Mouse (Mus musculus) thymus, postnatal 0 days (tissue): ENCODE measurements around the gene Csmd2. TPM values are rescaled to one million over a fixed set of nuclear protein-coding genes. Genes with fewer than 3 reads are reported as not detected.

Source experiments
- DNase-seq: peaks from one replicate; pipeline ENCODE4 v3.0.0-alpha.2; 2015; ENCODE audit warnings: low spot score
- polyA plus RNA-seq: library from polyadenylated mRNA; unstranded; fragments of >200 nt; fragmentation: Nextera tagmentation; extraction: Ambion mirVana; gene quantifications from 2 replicates; pipeline ENCODE4 v1.2.1, GENCODE M21; 2015

Gene Csmd2
- polyA plus RNA-seq, 1 experiment from 2014 or later, result 0.10 TPM

DNA sequence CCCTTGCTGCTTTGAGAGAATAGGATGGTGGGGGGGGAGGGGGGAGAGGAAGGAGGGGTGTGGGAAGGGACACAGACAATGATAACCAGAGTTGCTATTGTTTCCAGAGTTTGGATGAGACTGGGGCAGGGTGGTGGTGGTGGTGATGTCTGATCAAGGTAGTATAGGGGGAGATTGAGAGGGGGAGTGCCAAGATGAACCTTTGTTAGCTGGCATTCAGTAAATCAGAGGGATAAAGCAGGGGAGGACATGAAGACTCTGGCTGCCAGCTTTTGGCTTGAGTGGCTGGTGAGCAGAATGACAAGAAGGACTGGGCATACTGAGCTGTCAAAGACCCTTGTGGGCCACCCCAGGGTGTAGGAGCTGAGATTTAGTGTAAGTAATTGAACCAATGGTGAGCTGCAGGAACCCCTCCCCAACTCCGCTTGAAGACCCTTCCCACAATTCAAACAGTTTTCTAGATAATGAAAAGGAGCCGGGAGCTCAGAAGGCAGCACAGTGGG is 254.2 kb downstream of the Csmd2 start:
- no peak for DNase-seq

DNA sequence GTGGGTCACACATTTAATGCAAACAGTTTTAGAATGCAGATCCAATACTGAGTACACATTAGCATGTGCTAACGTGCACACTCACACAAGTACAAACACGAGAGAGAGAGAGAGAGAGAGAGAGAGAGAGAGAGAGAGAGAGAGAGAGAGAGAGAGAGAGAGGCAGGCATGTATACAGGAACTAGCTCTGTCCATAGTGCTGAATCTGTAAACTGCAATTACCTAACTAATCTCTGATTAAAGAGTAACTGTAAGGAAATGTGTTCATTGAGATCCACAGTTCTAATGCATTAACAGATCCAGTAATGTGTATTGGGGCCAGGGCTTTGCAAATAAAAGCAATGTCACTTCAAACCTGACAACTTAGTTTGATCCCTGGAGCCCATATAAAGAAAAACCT is 257.5 kb downstream of the Csmd2 start:
- DNase-seq, result no peak

DNA sequence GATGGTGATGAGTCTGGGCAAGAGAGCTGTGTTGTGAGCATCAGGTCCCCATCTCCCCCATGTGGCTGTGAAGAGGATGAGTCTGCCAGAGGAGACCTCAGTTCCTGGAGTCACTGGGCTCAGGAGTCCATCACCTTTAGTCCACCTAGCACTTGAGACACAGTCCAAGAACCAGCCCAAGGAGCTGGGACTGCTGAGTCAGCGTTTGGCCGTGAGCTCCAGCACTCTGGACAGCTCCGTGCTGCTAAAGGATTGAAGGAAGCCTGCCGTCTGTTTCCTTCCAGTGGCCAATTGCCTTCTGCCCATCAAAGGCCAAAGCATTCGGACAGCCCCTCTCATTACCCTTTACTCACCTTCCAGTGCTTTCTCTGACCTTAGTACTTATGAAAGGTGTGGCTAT is 261.0 kb downstream of the Csmd2 start:
- no peak for DNase-seq

DNA sequence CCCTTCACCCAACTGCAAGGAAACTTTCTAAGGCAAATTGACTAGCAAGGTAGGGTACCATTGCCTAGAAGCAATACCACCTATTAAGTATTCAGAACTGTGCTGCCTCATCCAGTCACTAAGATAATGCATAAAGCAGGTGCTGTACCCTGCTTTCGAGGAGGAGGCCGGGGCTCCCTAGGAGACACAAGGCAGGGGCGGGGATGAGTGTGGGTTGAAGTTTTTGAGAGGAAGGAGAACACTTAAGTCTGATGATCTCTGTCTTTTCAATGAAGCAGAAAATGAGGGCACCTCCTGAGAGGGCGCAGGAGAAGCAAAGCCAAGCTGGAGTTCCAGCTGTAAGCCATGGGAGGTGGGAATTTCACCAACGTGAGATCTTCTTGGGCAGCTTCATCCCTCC is 271.6 kb downstream of the Csmd2 start:
- DNase-seq, result no peak

DNA sequence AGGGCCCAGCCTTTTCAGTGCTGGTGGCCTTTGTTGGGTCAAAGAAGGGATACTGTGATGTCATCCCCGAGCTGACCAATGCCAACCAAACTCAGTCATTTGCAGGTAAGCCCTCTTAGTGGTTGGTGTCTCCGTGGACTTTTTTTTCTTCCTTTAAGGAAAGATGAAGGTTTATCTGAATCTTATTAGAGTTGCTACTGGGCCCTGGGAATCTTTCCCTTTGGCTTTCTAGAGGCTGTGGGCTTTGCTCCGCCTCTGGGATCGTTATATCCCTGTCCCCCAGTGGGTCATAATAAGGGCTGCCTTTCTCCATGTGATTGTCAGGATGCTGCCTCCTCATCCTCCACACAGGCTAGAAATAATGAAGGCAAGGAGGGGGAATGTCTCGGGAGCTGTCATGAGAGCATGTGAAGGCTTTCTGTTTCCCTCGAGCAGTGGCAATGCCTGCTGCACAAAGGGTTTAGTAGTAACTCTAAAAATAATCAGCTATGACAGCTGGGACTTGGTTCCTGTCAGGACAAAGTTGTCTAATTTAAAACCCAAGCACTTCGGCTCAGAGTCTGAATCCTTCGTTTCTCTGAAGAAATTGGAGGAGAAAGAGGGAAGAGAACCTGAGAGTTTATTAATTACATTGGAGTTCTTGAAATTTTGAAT is 273.4 kb downstream of the Csmd2 start, which contains the start of gene Hmgb4:
TSS of gene Hmgb4 (minus strand) at position 51 of the 654 bp plus-strand sequence.
- no peak for DNase-seq

DNA sequence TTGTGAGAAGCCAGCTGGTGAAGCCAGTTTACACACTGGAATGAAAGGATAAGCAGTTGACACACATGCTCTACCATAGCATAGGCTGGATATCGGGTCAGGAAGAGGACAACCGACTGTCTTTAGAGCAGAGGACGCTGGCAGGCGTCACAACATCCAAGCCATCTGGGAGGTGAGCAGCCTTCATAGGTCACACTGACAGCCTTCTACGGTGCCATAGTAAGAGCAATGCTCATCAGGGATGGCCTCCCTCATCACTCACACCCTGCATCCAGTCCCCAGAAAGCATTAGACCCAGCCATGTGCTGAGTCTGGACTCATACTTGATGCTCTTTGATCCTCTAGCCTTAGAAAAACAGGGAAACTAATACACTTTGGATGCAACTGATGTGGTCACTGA is 276.8 kb downstream of the Csmd2 start:
- no peak for DNase-seq

DNA sequence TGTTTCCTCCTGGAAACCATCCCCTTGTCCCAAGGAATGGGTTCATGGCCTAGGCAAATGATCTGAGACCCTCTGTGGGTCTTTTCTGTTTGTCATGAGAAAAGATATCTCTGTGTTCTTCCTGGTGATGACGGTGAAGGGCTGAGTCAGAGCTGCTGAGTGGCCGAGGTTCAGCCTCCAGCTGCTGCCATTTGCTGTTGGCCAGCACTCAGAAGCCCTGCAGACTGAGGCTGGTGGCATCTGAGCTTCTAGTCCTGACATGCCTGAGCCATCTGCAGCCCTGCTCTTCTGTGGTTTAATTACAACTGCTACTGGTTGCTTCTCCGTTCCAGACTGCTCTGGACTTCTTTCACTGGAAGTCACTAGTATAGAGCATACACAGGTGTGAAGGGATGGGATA is 277.7 kb downstream of the Csmd2 start:
- no peak for DNase-seq

DNA sequence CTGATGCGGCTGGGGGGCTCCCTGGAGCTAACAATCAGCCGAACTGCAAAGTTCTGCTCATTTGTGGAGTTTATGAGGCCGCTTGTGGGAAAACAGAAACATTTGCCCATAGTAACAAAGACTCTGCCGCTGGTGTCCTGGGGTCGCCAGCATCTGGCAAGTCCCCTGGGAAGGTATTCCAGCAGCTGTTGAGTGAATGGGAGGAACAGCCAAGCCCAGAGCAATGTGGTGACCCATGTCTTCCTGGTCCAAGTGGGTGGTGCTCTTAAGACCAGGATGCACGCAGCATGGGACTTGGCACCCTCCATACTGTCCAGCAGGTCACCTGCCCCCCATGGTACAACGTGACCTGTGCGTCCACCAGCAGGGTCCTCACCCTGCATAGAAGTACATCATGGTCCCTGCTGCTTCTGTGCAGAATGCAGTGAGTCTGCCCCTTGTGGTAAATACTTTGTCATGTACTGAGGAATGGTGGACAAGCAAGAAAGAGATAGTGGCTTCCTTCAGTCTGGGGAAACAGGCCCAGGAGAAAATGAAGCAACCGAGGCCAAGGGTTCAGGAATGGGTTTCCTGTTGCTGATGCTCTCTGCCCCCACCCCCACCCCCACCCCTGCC is 281.7 kb downstream of the Csmd2 start:
- no peak for DNase-seq

DNA sequence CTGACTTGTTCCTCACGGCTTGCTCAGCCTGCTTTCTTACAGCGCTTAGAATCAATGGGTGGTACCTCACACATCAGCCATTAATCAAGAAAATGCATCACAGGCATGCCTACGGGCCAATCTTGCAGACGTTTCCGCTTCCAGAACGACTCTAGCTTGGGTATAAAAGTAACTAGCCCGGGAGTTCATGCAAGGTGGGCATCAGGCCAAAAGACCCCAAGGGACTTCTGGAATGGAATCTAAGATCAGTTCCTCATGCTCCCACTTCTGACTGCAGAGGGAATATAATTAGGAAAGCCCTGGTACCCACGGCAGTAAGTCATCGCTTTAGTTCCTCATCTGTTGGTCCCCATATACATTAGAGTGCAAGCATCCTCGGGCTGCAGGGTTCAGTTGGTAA is 282.5 kb downstream of the Csmd2 start:
- no peak for DNase-seq

DNA sequence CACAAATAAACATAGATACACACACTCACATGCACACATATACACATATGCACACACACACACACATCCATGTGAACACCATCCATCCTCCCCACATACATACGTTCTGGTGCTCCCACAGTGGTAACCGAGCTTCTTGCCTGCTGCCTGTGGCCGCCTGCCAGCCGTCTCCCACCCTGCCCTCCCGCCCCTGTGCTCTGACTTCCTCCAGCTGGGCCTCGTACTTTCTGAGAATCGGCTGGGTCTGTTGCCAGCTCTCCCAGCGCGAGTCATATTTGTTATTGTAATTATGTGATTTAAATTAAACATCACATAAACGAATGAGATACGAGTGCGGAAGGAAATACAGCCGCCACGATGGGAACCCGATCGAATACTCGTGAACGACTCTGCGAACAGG is 283.3 kb downstream of the Csmd2 start:
- DNase-seq, result no peak

DNA sequence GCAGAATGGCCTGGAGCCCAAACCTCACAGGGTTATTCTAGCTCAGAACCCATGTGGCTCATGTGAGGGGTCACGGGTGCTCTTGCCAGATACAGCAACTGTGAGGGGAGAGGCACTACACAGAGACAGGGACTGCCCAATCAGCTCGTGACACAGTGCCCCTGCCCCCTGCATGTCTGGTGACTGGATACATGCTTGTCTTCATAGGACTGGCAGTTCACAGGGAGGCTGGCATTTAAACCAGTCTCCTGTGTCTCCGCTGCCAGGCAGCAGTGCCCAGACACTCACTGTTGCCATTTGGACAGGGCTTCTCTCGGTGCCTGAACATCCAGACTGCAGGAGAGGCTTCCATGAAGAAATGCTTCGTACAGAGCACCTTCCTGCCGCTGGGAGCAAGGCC is 284.8 kb downstream of the Csmd2 start:
- no peak for DNase-seq

DNA sequence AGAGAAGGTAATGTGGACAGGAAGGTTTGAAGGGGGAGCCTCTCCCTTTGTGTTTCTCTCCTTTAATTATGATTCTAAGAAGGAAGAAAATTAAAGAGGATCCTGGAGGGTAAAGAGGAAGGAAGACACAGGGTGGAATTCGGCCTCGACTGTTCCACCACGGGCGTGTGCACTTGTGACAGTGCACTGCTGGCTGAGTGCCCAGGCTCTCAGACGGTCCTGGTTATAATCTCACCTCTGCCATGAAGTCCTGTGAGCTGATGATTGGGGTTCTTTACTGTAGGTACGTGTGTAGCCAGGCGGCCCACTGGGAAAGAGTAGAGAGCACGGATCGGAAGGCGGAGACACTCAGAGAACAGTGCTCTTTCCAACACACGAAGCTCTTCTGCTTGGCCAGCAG is 285.5 kb downstream of the Csmd2 start:
- no peak for DNase-seq

DNA sequence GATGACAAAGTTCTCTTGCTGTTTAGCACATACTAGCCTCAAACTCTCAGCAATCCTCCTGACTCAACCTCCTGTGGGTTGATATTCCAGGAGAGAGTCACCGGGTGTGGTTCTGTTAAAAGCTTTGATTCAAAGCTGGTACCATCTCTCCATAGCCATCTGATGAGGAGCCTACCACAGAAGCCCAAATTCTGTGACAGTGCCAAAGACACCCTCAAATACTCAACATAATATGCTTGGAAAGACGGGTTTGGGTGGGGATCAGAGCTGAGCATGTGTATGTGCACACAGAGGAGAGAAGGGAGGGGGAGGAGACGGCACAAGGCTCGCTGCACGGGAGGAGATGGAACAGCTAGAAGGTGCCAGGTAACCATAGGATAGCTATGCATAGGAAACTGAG is 287.5 kb downstream of the Csmd2 start:
- no peak for DNase-seq

DNA sequence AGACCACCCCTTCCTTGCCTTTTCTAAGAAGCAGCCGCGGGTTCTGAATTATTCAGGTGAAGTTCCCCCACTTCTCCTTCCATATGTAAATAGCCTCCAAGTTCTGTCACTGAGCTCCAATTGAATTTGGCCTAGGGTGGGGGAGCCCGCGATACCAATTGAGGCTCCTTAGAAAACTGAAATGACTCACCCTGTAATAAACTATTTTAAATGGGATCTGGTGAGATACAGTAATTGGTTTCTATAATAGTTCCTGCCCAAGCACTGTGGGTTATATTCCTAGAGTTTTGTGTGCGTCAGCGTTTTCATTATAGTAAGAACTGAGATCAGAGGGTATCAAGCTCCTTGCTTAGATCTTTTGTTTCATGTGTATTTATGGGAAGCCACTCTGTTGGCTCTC is 287.9 kb downstream of the Csmd2 start:
- no peak for DNase-seq

DNA sequence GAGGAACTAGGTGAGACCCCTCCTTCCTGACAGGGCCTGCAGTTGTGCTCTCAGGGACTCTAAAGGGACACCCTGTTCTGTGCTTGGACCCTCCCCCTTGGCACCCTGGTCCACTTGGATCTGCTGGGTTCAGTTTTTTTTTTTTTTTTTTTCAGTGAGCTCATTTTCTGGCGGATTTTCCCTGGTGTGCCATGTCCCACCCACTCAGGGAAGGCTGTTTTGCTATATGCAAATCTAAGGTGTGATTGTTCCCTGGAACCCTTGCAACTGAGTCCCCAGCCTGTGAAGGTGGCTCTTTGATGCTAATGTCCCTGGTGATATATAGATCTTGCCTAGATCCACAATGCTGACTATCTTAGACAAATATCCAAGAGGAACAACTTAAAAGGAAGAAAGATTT is 297.4 kb downstream of the Csmd2 start:
- DNase-seq, result no peak

DNA sequence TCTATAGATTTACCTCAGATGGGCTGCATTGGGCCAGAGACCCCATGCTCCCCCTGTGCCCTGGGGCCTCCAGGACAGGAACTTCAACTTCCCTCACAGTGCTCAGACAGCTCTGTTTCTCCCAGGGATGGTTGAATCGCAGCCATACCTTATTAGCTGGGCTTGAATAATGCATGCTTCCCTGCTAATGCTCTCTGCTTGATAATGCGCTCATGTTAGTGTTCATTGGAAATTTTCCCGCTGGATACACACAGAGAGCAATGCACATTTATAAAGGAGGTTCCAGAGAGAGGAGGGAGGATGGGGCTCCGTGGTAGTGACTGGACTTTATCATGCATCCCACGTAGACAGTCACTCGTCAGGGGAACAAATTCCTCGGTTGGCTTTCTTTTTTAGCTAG is 300.4 kb downstream of the Csmd2 start:
- no peak for DNase-seq

DNA sequence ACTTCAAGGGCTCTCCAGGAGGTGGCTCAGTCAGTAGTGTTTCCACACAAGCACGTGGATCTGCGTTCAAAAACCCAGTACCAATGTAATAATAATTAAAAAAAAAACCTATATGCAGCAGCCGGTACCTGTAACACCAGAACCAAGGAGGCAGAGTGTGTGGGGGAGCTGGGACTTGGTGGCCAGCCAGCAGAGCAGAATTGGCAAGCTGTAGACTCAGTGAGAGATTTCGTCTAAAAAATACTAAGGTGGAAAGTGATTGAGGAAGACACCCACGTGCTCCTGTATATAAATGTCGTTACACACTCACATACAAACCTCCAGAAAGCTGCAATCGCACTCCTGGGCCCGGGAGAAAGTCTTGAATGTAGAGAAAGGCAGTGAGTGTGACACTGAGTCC is 316.4 kb downstream of the Csmd2 start:
- no peak for DNase-seq

DNA sequence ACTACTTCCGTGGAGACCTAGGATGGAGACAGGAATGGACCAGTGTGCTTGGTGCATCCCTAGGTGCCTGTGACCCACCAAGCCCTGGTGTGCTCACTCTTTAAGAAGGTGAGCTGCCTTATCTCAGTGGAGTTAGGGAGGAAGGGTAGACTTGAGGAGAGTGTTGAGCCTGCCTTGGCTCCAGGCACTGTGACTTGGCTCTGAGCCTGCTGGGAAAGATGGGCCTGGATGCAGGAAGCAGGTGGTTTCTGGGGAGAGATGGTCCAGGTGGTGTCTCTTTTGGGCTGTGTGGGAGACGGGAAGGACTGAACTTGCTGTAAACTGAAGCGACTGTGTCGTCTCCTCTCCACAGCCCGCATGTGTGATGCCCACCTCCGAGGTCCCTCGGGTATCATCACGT is 318.4 kb downstream of the Csmd2 start:
- no peak for DNase-seq

DNA sequence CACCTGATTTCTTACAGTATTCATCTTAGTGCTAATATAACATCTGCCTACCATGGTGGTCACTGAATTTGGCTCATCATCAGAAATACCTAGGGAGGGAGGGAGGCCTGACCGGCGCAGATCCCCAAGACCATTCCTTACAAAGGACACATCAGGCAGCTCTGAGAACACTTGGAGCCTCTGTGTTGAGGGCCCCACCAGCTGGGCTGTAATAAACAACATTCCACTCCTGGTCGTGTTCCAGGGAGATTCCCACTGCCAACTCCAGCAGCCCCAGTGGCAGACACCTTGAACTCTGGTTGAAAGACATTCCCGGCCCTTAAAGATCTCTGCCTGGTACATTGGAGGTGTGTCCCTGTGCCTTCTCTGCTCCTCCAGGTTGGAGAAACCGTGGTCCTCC is 327.7 kb downstream of the Csmd2 start:
- no peak for DNase-seq

DNA sequence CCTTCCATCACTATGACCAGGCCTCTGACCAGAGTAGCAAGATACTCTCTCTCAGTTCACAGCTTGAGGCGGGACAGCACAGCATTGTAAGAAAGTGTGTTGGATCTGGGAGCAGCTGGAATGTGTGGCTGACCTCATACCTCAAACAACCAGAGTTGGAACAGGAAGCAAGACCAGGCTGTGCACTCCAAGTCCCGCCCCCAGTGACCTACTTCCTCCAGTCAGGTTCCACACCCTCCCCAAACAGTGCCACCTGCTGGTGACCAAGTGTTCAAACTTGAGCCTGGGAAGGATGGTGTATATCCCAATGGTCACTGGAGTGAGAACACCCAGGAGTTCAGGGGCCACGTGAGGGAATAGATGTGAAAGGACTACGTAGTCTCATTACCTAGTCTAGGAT is 330.3 kb downstream of the Csmd2 start:
- DNase-seq, result no peak

DNA sequence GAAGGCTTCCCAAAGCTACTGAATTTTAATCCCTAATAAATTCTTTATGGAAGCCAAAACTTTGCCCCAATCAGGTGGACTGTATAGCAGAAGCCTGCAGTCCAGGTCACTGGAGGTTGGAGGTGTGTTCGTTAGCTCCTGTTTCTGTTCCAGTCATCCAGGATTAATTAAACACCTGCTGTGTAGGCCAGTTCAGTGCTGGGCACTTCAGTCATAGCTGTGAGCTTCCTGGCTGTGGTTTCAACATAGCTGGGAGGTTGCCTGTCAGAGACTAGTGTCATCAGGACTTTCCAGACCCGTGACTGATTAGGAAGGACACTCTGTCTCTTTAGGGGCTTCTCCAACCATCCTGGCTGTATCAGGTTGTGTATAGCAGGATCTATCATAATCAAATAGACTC is 337.9 kb downstream of the Csmd2 start:
- no peak for DNase-seq

DNA sequence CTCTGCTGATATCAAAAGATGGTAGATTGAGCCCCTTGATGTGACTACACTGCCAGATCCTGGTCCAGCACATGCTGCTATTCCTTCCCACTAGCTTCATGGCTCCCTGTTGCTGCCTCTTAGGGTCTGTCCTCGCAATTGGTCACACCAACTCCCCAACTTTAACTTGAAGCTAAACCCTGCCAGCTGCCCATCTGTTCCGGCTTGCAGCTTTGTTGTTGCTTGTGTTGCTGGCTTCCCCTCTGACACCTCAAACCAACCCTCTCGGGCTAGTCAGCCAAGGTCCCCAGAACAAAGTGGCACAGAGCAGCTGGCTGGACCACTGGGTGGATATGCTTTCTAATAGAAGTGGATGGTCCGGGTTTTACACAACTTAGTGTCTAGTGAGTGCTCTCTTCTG is 339.1 kb downstream of the Csmd2 start:
- DNase-seq, result no peak

DNA sequence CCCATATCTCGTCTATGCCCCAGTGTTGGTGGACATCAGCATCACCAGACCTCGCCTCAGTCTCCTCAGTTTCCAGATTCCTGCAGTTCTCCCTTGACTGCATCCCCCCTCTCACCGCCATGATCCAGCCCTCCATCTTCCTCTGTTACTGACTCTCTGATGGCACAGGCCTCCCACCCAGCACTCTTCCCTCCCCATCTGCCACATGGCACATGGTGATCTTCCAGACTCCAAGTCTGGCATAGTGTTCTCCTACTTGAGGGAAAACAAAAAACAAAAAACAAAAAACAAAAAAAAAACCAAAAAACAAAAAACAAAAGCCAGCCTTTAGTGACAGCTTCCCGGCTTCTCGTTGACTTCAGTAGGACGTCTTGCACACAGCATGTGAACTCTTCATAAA is 339.8 kb downstream of the Csmd2 start:
- no peak for DNase-seq
